Mouse (Mus musculus) T-helper 2 cell (primary cell): ENCODE measurements around the gene Tex35.

Source experiments
- in situ Hi-C: fragments of 300-600 bp; cut with MboI, MseI; formaldehyde crosslinking; loops from one replicate; pipeline ENCODE4 v1.15.1; 2025; ENCODE audit warnings: high pct_unique_total_duplicates

Gene Tex35

DNA sequence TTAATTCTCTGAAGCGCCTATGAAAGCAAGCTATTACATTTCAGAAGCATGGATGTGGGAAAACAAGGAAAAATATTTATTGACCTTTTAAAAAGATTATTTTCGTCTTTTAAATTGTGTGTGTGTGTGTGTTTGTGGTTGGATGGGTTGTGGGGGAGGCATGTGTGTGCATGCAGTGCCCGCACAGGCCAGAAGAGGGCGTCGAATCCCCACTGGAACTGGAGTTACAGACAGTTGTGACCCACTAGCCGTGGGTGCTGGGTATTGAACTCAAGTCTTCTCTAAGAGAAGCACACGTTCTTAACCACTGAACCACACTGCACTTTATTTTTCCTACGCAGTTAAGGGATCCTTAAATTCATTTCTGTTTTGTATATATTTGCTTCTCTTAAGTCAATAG lies 26.5 kb downstream of the Tex35 start:
- in situ Hi-C loops, result loop anchor here (5.0 kb wide), 1 partner anchor 340 kb away; no protein-coding TSS in a partner anchor

DNA sequence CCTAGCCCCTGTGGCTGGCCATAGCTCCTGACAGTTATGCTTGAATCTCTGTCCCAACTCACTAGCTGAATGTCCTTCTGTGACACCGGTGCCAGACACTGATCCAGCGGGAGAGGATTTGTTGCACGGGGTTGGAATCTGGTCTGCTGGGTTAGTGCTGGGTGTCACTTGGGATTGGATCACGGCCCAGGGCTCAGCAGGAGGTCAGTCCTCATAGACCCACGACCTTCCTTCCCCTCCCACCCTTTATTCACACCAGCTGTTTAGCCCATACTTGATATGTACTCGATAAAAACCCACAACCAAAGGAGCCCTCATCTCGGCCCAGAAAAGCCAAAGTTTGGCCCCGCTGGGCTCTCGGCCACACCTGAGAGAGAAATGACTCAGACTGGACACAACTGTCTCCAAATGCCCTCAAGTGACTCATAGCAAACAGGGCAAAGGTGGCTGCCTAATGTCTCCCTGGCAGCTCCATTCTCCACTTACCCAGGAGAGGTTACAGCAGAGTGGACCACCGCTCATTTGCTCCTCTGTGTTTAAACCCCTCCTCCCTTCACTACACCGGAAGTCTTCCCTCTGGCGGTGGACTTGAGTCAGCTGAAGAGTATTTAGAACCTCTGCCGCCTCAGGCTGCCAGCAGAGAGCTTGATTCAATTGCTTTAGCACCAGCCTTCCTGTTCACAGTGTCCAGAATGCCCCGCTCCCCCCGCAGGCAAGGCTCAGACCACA lies 27.2 kb downstream of the Tex35 start:
- in situ Hi-C loops, result loop anchor here (5.0 kb wide), 1 partner anchor 339 kb away; no protein-coding TSS in a partner anchor

DNA sequence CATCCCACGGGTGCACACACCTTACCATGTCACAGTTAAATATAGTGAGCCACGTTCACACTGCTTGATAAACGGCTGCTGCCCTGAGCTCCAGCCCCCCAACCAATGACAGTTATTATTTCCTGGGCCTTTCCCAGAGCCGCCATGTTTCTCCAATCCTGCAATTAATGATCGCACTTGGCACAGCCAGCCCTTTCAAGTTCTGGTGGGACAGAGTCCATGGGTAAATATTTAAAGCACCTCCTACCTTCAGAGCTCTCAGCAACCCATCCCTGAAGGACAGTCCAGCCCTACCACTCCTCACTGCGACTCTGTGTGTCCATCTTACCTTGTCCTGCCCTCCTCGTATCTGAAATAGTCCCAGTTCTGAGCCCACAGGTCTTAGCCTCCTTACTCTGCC lies 28.4 kb downstream of the Tex35 start:
- in situ Hi-C loops, result loop anchor here (5.0 kb wide), 1 partner anchor 338 kb away; no protein-coding TSS in a partner anchor

DNA sequence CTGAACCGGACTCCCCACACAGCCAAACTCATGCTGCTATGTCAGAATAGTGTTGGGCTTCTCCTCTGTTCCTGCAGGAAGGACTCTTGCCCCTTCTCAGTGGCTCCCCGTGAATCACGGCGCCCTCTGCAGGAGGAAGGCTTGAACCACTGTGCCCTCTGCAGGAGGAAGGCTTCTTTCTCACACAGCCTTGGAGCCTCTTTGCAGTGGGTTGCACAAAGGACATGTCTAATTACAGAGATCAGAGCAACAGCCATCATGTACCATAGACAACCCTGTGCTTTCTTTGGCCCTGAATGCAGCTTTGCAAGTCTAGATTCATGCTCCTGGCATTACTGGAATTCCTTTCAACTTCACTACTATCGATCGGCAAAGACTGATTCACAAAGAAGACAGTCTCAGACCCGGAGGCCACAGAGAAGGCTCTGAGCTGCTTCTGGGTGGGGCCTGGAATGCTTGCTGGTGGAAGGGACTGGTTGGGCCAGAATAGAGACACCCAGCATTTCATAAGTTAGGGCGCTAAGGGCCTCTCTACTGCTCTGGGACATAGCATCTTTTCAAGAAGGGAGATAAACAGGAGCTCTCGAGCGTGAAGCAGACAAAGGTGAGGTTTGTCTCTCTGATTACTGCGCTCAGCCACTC lies 29.0 kb downstream of the Tex35 start:
- in situ Hi-C loops, result loop anchor here (5.0 kb wide), 2 partner anchors 162 to 337 kb away; no protein-coding TSS in a partner anchor

DNA sequence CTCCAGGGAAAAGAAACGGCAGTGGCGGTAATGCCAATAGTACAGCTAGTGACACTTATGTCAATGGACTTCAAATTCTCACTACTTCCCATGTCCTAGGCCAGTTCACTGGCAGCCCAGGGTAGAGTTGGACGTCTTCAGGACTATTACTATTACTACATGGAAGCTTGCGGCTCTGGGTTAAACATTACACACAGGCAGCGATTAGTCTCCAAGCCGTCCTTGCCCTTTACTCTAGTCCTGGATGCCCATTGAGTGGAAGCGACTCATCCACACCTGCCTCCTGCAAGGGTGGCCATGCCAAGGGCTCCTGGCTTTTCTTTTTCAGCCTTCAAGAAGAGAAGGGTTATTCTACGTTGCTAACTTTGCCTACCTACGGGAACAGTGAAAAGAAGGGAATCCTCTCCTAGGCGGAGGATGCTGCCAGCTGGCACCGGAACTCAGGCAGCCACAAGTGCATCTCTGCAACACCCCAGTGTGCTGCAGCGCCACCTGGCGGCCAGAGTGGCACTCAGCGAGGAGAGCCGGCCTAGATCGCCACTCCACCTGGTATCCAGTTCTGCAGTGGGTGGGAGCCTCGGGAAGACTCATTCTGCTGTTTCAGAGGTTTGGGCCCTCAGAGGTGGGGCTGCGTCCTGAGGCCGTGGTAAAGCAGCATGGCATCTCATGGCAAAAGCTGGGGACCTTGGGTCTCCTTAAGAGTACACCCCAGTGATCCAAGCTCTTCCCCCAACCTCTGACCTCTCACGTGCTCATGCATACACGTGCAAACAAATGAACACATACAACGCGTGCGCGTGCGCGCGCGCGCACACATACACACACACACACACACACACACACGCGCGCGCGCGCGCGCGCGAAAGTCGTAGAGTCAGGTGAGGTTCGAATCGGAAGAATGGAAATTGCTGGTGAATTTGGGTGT lies 31.4 kb downstream of the Tex35 start:
- in situ Hi-C loops, result loop anchor here (5.0 kb wide), 1 partner anchor 160 kb away; no protein-coding TSS in a partner anchor

DNA sequence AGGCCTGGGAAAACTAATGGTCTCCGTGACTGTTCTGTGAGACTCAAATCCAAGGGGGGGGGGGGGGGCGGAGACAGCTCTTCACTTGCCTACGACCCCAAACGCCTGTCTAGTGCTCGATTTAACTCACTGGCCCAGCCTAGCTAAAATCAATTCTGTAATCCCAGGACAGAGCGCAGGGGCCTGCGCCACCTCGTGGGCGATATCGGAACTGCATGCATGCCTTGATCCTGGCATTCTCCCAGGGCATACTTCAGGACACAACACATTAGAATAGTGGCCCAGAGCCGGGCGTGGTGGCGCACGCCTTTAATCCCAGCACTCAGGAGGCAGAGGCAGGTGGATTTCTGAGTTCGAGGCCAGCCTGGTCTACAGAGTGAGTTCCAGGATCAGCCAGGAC lies 32.2 kb downstream of the Tex35 start:
- in situ Hi-C loops, result loop anchor here (5.0 kb wide), 1 partner anchor 159 kb away; no protein-coding TSS in a partner anchor

DNA sequence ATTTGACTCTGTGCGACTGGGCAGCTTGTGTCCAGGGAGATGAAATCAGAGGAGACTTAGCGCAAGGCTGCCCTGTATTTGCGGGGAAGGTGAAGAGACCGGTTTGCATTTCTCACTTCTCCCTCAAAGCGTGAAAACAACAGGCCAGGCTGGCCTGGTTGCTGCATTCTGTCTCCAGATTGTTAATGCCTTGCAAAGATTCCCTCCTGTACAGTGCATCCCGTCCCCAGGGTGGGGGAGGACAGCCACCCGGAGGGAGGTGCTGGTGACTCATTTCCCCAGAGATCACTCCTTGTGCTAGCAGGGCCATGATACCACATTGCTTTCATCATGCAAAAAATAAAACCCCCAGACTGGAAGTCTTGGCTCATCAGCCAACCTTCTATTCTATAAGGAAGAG lies 33.5 kb downstream of the Tex35 start:
- in situ Hi-C loops, result loop anchor here (5.0 kb wide), 1 partner anchor 158 kb away; no protein-coding TSS in a partner anchor

DNA sequence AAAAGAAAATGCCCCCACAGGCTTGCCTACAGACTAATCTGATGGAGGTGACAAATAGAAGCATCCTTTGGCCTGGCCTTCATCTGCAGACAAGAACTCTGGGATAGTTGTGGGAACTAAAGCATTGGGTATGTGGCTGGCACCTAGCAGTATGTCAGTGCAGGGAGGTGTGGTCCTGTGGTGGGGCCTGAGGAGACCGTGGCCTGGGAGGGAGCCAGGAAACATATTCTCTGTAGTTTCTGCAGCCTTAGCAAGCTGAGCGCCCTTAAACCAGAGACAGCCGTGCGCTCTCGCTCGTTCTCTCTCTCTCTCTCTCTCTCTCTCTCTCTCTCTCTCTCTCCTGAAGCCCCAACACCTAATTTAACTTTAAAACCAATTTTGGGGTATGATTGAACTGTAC lies 34.1 kb downstream of the Tex35 start:
- in situ Hi-C loops, result no loop called here

DNA sequence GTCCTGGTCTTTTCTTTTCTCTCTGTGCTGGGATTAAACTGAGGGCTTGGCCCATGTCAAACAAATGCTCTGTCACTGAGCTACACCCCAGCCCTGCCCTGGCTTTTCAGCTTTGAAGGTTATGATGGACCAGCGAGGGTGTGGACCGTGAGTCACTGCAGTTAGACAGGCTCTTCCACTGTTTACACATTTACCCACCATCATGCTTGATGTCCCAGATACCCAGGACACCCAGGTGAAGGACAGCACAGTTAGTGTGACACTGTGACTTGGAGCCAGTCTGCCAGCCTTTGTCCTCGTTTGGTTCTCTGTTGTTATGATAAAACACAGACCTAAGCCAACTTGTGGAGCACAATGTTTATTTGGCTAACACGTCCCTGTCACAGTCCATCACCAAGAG lies 34.9 kb downstream of the Tex35 start:
- in situ Hi-C loops, result no loop called here

DNA sequence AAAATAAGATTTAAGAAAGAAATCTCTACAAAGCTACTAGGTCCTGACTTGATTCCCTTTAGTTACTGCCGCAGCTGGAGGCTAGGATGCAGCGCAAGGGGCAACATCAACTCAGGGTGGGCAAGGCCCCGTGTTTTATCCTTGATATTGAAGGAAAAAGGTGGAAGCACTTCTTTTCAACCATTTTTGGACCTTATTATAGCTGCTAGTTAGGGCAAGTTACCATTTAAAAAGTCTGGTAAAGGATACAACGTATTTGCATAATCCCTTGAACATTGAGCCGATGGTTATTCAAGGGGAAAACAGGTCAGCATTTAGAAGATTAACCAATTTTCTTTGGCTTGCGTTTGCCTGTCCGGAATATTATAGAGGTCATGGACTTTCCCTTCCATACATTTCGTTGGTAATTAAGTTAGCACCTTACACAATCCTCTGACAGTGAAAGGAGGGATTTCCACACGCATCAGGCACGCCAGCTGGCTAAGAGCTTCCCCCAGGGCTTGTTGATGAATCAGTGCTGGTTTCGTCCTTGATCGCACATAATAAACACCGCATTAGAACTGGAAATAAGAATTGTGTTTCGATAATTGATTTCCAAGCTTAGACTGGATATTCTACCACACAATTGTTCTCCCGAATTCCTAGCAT lies 39.2 kb downstream of the Tex35 start:
- in situ Hi-C loops, result no loop called here

DNA sequence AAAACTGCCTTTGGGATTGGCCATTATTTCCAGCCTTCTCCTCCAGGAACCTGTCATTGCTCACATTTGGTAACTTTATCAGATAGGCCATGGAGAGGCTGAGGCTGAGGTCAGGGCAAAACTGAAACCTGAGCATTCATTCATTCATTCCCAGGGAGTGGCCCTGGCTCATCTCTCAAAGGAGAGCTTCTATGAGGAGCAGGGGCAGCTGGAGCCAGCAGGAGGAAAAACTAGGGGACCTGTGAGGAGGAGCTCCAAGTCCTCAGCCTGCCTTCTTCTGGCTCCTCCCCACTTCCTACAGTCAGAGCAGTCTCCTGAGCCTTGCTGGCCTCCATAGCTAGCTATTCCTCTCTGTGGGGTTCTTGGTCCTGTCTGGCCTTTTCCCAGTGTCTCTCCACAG lies 40.2 kb downstream of the Tex35 start:
- in situ Hi-C loops, result no loop called here

DNA sequence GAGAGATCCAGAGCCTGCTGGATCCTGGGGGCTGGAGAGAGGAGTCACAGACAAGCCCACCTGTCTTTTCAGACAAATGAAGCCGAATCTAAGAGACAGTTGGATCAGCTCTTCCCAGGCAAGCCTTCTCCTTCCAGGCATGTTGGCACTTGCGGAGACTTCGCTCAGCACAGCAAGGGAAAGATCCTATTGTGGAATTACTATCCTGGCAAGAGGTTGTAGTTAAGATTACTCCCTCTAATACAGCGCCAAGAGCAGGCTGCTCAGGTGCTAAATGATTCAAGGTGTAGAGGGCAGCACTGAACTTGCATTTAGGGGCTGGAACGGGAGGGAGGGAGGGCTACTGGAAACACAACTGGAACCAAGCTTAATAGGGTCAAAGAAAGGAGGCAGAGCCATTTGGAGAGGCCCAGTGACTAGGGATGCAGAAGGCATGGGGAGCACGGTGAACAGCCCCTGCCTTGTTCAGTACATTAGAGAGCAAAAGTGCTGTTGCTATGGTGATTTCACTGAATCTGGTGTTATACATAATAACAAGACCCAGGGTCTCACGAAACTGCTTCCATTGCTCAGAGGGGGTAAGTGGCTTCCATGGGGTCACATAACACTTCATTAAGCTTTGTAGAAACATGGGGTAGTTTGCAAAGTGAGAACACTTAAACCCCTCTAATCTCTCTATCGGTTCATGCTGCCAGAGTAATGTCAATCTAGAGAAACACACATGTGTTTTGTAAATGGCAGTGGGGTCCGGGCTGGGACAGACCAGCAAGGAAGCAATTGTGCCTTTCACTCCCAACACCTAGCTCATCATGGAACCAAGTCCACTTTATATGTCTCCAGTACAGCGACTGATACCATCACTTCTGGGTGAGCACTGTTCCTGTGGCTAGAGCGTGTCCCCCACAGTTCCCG lies 42.4 kb downstream of the Tex35 start:
- in situ Hi-C loops, result no loop called here

DNA sequence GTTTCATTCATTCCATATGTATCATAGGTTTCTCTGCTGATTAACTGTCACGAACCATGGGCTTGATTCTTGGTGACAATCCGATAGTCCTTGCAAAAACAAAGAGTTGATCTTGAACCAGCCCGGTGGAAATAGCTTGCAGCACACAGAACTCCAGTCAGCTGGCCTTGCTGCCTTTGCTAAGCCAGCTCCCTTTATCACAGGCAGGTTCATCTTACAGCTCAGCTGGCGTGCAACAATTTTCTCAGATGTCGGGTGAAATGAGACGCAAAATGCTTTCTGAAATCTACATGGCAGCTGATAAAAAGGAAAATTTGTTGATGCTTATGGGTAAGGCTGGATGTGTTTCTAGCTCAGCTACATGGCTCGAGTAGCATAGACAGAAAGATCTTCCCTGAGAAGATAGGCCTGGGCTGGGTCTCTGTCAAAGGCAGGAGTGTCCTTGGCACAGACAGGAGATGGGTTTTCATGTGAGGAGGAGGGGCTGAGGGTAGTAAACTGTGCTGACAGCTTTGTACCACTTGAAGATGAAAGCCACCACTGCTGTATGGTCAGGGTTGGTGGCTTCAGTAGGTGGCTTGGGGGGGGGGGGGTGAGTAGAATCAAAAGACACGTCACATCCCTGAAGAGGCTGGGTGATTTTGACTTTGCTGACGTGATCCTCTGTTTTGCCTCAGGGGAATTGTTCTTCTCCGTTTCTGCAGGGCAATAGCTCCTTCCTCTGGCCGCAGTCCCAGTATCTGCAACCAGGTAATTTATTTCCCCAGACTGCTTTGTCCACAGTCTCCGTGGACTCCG lies 45.0 kb downstream of the Tex35 start:
- in situ Hi-C loops, result no loop called here

DNA sequence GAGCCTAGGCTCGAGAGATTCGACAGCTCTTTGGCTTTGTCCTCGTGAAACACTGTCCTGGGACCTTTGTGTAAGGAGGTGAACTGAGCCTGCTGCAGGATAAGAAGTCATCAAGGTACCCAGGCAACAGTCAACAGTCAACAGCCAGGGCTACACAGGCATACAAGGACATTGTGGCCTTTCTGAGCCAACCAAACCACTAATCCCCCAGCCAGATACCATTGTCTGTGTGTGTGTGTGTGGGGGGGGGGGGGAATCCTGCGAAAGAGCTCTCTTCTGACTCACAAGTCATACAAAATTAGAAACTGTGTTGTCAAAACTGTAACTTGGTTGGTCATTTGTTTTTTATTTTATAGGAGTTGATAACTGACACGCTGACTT lies 46.0 kb downstream of the Tex35 start:
- in situ Hi-C loops, result no loop called here

DNA sequence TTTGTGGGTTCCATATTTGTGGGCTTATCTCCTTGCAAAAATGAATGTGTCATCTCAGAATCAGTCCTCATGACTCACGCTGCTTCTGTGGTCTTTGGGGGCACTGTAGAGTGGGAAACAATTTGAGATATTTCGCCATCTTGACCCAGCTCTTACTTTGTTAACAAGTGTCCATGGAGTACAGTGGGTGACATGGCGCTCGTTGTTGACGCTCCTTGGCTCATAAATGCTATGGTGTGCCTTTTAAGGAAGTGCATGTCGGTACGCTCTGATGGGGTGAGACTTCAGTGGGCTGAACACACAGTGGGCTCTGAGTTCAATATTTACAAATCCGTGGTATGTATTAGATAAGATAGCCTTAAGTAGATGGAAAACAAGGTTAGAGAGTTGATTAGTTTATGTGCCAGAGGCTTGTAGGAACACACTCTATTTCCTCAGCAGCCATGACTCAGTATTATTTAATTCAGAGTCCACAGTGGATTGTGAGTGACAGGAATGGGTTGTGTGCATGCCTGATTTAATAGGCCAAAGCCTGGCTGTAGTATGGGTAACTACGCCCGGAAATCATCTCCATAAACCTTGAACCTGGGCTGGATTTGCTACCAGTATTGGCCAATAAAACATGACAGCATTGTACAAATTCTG lies 46.6 kb downstream of the Tex35 start:
- in situ Hi-C loops, result no loop called here

DNA sequence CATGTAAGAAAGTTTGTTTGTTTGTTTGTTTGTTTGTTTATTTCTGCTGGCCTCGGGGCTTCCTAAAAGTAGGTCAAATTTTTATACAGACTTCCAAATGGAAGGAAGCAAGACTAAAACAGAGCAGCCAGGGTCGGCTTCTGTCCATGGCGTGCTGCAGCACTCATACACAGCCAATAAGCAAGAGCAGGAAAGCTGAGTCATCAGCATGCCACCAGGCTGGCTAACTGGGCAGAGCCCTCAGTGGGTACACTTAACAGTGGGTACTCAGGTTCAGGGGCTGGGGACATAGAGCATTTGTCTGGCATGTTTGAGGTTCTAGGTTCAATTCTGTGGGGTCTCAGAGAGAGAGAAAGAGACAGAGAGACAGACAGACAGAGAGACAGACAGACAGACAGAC lies 47.3 kb downstream of the Tex35 start:
- in situ Hi-C loops, result no loop called here

DNA sequence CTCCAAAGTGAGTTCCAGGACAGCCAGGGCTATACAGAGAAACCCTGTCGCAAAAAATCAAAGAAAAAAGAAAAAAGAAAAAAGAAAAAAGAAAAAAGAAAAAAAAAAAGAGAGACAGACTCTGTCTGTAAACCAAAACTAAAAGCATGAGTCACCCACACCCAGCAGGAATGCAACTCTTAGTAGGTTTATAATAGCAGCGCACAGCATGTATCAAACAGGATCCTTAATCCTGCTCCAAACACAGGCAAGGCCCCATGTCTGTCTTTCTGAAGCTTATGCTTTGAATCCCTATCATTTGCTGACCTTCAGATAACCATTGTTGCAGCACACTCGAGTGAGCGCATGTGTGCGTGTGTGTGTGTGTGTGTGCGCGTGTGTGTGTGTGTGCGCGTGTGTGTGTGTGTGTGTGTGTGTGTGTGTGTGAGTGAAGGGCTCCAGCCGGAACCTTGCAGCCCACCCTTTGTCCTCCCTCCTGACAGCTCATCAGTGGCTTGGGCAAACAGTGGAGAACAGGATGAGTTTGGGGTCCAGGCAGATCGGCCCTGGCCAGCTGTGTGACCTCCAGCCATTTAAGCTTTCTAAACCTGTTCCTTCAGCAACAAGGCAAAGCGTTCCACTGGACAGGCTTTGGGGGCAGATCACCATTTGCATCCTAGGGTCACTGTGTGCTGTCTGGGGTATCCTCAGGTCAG lies 47.9 kb downstream of the Tex35 start:
- in situ Hi-C loops, result no loop called here

DNA sequence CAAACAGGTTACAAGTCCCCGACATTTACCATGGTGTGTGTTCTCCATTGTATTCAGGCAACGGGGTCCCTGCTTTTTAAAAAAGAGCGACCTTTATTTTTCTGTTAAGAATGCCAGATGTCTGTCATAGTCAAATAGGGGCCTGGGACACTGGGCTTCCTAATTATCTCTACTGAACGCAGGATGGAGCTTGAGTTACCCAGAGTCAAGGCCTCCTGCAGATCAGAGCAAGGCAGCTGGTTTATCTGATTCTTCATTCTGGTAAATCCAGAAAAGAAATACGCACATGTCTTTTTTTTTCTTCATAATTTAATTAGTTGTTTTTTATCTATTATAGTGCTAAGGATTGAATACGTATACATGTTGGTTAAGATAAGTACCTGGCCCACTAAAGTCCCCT lies 52.6 kb downstream of the Tex35 start:
- in situ Hi-C loops, result no loop called here
